Mouse (Mus musculus): ENCODE measurements around the gene Sacs.
"Not testable (repeated sequence)": the region's sequence is repeated elsewhere in the genome, so short reads cannot be mapped to it uniquely, and the experiment has no call there.

The Sacs gene

DNA sequence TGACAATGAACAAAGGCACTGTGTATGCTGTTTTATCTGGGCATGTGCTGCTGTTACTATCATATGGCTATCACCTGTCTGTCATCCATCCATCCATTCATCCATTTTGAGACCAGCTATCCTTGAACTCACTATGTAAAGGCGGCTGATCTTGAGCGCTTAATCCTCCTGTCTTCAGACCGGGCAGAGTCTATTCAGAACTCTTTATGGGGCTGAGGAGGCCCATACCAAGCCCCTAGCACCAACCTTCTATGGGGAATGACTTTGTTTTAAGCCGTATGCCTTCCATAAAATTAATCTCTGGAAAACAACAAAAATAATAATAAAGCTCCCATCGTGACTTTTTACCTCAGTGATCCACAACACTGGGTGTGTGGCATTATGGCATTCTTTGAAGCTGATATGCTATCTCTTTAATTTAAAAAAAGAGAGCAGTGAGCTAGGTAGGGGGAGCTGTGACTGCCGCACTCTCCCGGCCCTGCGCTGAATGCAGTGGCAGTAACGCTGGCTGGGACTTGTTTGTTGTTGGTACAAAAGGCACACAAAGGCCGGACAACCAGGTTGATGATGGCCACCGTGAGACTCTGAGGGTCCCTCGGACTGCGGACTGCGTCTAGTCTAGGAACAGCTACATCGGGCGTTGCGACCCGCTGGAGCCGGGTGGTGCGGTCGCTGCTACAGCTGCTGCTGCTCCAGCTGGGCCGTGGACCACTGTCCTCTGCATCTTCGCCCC, at the start of gene Sacs:
Gene Sacs (plus strand): TSS at position 464 of the 733 bp plus-strand sequence.
- peak; percentile 37 to 43 for DNase-seq

DNA sequence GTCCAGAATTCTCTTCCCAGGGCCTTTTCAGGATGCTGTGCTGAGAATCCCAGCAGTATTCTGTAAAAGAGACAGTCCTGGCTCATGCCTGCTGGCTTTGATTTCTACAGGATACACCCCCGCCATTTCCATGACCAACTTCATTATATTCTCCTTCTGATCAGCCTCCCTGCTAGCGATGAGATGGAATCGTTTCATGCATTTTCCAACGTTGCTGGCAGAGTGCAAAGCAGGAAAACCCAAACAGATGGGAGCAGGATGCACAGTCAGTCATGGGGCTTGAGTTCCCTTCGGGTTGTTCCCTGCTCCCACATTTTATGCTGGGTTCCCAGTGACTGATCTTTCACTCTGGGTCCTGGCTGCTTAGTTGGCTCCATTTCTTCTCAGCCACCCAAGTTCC, 47.3 kb upstream of the Sacs start:
- DNase-seq: no peak

DNA sequence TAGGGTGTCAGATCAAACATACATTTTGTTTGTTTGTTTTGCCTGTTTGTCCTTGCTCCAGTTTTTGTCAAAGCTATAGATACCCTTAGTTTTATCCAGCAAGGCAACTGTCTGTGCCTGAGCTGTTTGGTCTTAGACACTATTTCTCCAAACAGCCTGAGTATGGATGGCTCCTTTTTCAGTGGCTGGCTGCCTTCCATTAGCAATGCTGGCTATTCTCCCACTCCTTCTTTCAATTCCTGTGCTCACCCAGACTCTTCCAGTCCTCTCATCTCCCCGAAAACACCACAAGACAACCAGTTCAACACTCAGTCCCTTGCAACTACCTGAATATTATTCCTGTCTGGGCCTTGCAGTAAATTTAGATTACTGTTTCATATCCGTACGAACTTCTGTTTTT, 46.2 kb upstream of the Sacs start:
- DNase-seq: no peak

DNA sequence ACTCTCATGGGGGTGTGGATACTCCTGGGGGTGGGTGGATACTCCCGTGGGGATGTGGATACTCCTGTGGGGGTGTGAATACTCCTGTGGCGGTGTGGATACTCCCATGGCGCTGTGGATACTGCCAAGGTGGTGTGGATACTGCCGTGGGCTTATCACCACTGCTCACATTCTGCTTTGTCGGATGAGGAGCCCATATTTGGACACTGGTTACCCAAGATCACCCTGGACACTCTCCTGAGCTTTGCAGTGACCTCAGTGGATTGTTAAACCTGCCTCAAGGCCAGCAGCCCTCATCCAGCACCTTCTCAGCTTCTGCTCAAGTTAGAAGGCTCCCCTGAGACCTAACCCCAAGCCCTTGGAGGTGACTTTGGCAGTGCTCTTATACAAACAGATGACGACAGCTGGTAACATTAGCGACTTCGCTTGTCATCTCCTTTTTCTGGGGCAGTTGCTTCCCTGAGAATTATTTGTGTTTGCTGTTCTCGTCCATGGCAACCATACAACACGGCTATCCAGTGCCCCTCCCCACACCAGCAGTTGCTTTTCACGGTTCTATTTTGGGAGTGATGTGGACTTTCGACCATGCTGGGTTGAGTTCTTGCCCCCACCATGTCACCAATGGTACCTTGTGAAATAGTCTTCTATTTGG, 40.2 kb upstream of the Sacs start:
- DNase-seq: no peak

DNA sequence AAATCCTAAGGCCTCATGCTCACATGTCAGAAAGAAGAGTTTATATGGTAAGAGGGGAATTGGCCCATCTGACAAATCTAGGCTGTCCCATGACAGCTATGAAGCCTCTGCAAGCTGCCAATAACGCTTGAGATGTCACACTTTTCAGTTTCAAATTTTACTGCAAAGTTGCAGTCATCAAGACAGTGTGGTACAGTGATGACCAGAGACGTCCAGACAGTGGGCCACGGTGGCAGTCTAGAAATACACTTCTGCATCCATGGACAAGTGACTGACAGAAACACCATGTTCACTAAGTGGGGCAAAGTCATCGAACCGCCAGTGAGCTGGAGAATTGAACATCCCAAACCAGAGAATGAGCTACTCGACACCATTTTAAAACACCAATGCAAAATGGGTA, 37.5 kb upstream of the Sacs start:
- no peak for DNase-seq

DNA sequence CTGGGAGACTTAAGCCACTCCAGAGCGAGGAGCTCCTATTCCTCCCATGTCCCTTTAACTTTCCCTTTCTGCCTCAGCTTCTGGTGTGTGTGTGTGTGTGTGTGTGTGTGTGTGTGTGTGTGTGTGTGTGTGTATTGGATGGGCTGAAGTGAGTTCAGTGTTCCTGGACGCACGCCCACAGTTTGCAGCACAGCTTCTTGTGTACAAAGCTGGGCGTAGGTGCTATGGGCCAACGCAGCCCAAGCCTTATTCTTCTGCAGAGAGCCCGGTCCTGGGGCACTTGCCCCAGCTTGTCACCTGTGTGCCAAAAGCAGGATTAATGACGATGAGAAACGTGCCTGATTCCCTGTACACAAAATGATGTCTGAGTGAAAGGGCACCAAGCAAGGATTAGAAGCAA, 31.9 kb upstream of the Sacs start:
- DNase-seq: no peak

DNA sequence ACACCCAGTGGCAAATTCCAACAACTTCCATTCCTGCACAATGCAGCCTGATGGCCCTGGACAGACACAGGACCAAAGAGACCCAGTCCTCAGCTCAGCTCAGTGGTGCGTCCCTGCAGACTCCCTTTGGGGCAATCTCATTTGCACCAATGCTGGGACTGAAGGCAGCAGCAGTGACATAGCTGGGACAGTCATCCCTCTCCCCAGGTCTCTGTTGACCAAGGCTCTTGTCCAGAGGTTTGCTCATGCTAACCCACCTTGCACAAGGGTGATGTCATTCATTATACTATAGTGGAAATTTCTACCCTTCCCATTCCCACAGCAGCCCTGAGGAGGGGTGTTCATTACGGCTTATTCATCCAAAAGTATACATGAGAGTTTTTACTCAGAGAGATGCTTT, 29.6 kb upstream of the Sacs start:
- no peak for DNase-seq

DNA sequence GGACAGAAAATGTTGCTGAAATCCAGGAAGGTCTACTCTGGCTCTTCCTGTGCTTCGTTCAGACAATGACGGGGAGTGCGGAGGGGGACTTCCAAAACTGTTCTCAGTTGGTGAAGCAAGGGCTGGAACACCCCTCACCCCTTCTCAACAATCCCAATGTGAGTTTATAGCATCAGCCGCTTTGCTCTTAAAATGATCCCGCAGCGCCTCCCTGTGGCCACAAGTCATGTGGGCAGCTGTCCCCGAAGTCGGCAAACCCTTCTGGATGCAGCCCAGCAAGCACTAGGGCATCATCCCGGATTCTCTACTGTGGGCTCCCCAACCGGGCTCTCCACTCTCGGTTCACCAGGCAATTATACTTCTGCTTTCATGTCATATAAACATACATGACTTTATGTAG, 25.9 kb upstream of the Sacs start:
- peak; percentile 89 to 91 for DNase-seq

DNA sequence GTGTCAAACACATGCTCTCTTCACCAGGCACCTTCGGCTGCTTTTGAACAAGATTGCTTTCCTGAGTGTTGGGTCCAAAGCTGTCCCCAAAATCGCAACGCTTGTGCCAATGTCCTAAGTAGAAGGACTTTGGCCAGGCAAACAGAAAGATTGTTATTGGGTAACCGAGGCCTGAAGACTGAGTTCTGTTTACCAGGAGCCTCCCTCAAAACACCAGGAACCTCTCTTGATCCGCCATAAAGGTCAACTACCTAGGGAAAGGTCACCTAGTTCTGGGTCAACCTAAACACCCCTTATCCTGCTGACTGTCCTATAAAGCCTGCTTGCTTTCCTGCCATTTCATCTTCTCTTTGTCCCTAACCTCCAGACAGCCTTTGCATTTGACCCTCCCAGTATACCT, 13.5 kb upstream of the Sacs start:
- DNase-seq: no peak

DNA sequence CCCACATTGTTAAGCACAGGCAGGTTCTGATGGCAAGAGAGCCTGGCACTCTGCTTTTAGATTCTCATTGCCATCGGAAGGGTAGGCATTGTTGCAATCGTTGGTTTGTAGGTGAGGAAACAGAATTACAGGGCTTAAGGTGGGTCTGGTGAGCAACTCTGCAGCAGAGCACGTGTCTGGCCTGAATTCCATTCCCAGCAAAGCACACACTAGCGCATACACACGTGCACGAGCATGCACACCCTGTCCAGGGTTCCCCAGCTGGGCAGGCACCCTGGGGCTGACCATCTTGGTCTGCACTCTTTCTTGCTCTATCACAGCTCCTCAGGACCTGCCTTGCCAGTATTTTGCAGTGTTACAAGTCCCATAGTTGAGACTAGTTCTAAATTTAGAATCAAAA, 13.1 kb upstream of the Sacs start:
- no peak for DNase-seq

DNA sequence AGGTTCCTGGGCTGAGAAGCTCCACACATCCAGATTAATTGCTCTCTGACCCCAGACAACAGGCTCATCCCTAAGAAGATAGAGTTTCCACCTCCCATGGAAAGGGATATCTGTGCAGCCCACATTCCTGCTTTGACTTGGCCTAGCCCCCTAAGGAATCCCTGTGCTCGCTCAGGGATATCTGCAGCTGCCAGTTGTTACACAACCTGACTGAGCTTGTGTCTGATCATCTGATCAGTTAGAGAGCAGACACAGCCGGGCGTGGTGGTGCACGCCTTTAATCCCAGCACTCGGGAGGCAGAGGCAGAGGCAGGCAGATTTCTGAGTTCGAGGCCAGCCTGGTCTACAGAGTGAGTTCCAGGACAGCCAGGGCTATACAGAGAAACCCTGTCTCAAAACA, 10.9 kb upstream of the Sacs start:
- DNase-seq: not testable (repeated sequence)

DNA sequence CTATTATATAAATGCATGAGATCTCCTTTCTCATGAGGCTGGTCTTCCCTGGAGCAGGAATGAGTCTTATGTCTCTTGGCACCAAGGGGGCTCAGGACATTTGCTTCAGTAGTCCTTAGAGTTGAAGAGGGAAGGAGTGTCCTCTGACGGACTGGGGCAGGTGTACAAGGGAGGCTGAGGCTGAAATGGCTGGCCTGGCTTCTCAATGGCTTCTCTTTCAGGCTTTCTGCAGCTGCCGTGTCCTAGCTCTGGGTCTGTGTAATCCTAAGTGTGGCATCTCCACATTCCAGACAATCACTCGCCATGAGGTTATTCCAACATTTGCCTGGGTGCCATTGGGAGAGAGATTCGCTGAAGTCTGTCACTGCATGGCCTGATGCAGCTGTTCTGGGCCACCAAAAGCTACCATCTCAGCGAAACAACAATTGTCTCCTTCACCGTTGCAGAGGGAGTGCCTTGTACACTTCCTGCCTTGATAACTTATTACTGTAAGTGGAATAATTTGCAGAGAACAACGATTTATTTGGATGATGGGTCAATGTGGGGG, 9.2 kb upstream of the Sacs start:
- DNase-seq: no peak

DNA sequence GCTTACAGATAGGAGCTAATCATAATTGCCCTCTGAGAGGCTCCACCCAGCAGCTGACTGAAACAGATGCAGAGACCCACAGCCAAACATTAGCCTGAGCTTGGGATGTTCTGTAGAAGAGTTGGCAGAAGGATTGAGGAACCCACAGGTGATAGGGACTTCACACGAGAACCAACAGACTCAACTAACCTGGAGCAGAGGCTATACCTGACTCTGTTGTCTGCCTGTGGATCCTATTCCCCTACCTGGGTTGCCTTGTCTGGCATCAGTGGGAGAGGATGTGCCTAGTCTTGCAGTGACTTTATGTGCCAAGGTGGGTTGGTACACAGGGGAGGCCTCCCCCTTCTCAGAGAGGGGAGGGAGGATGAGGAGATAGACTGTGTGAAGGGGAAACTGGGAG, 5.7 kb upstream of the Sacs start:
- DNase-seq: no peak

DNA sequence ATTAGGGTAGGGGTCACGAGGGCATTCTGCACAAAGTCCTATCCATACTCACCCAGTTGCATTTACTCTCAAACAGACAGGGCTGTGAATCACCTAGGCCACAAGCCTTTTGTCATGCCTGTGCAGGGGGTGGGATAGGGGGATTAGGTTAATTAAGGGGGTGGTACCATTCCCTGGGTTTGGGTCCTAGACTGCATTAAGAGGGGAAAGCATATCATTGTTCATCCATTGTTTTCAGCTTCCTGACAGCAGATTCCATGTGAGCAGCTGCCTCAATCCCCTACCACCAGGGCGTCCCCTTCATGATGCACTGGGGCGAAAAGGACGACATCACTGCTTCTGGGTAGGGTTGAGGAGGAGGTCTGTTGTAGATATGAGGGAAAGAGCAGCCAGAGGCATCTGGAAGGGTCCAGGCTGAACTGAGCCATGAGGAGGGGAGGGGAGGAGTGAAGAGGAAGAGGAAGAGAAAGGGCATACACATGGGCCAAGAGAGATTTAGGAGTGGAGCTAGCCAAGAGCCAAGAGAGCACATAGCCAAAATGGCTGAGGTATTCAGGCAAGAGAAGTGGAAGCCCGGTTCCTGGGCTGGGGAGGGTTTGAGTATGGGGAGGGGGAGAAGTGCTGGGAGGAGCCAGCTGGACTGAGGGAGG, 3.8 kb upstream of the Sacs start:
- no peak for DNase-seq

DNA sequence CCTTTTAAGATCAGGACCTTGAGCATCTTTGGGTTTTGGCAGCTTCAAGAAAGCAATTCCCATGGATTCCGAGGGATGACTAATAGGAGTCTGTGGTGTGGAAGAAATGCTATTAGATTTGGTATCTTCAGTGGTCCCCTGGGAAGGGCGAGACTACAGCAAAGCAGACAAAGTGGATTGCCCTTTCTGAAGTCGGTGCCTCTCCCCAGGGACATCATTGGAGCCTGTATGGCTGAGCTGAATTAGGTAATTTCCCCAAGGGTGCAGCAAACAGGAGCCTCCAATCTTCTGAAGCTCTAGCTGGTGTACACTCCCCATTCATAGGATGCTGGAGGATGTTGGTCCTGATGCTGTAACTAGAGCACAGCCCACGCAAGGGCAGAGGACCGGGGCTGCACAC, 847 bp upstream of the Sacs start:
- no peak for DNase-seq

DNA sequence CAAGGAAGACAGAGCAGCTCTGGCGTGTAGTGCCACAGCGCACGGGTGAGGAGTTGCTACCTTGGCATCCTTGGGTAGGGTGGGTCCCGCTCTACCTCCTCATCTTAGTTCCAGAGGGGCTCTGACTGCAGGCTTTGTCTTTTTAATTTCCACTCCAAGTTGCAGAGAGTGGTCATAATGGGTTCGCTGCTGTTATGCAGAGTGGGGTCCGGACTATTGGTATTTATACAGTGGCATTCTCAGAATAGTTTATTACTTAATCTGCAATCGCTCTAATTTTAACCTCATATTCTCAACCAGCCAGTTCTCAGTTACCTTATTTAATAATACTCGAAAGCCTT, 440 bp downstream of the Sacs start:
- DNase-seq: no peak

DNA sequence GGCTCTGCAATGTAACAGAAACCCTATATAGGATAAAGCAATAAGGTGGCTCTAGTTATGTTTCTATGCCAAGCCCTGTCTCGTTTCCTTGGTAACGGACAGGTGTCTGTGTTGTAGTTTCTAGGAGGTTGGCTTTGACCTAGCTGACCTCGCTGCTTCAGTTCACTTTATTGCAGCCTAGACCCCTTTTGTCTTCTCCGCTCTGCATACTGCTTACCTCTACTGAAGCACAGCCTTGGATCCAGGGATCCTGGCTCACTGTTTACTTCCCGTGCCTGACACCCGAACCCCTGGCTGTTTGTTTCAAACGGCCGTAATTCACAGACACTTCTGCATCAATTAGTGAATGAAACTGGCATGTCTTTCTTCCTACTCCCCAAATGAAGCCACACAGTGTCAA, 5.1 kb downstream of the Sacs start:
- no peak for DNase-seq

DNA sequence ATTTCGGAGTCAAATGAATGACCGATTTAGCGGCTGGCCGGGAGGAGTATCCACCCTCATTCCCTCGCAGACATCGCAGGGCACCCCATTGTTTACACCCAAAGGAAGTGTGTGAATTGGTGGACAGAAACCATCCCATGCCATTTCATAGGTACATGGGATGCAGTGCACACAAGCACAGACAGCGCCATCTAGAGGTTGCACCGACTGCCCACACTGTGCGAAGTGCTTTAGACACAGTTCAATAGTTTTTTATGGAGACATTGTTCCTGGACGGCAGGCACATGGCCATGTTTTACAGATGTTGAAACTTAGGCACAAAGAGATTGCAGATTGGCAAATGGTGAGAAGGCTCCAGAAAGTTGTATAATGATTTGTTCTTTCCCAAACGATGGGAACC, 5.6 kb downstream of the Sacs start:
- peak; percentile 56 to 70 for DNase-seq

DNA sequence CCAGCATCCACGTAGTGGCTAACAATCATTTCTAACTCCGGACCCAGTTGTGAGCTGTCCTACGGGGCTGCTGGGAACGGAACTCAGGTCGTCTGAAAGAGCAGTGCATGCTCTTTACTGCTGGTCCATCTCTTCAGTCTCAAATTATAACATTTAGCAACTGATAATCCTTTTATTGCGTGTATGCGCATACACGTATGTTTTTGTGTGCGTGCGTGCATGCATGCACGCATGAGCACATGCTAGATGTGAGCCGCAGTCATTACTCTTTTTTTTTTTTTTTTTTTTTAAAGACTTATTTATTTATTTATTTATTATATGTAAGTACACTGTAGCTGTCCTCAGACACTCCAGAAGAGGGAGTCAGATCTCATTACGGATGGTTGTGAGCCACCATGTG, 12.2 kb downstream of the Sacs start:
- DNase-seq: not testable (repeated sequence)

DNA sequence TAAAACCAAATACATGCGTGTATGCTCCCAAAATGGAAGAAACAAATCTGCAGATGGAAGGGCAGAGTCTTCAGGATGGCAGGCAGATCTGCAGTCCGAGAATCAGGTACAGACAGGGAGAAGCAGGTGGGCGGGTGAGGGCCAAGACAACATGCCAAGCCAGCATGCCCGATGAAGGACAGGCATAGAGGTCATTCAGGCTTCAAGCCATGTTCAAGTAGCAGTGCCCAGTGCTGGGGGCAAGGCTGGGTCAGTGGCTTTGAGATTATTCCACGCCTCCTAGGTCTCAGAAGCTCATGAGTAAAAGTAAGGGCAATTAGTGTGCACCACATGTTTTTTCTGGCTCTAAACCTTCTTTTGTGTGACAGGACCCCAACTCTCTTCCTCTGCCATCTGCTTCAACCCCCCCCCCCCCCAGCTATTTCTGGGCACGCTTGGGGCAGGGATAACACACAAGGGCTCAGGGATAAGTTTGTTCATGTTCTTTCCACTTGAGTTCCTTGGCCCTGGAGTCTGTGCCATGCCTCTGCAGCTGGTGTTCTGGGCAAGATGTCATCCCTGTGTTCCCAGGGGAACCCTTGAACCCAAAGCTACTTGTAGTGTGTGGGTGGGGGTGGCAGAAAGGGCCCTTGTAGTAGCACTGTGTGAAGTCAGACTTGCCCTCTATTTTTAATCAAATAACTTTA, 16.8 kb downstream of the Sacs start:
- no peak for DNase-seq

DNA sequence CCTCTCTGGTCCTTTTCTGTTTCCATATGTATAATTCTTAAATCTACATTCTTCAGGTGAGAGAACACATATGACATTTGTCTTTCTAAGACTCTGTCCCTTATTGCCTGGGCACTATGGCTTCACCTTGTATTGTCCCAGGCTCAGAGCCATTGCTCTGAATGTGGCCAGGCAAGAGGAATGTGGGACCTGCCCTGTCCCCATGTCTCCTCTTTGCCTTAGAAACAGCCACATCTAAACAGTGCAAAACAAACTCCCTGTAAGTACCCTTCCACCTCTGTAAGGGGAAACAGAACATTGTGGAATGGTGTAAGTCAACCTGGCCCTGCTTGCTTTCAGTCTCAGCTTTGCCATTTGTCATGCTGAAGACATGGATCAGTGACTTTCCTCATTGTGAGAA, 17.4 kb downstream of the Sacs start:
- DNase-seq: no peak

DNA sequence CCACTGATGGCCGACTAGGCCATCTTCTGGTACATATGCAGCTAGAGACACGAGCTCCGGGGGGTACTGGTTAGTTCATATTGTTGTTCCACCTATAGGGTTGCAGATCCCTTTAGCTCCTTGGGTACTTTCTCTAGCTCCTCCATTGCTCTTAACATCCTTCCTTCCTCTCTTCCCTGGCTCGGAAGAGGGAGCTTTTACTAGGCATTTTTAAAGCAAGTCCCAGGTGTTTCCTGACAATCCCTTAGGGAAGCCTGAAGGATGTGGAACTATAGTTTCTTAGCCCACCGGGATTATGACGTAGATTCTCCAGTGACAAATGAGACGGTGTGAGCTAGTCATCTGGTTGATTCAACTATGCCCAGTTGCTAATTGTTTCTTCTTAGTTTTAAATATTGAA, 19.2 kb downstream of the Sacs start:
- not testable (repeated sequence) for DNase-seq

DNA sequence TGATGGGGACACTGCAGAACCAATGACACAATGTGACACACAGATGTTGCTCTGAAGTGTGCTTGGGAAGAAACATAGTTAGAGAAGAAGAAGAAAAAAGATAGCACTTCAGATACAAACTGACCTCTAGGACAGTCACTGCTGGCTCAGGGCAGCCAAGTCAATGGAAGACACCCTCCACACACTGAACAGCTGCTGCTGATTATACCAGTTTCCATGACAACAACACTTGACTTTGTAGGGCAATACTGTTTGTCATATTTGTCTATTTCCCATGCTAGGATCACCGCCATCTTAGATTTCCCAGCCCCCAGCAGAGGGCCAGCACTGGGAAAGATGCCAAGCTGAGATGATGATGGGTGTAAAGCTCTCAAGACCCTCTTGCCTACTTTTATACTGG, 22.7 kb downstream of the Sacs start:
- DNase-seq: no peak
